Mouse (Mus musculus) heart, embryonic 16.5 days (tissue): Measurements from ENCODE around the gene Ppfibp1. TPM values are rescaled to one million over a fixed set of nuclear protein-coding genes. Genes with fewer than 3 reads are reported as not detected.

Experiments
- ATAC-seq: fragments of 200-750 bp; cut with Nextera tagmentation; replicated peaks from 2 replicates; pipeline ENCODE4 v1.8.0; 2017; ENCODE audit warnings: moderate number of reproducible peaks; ENCODE audit not compliant: insufficient read depth, low FRiP score; ENCODE audit errors: extremely low read depth
- H3K27ac ChIP-seq: fragments of 300-500 bp; sonication (generic); 2 replicates; pipeline ENCODE4 v1.5.1; 2014; ENCODE audit warnings: mild to moderate bottlenecking, low read length, control low read depth, moderate library complexity
- H3K27me3 ChIP-seq: fragments of 300-500 bp; sonication (generic); 2 replicates; pipeline ENCODE4 v1.6.1; 2014; ENCODE audit warnings: low read length, mixed read lengths; ENCODE audit not compliant: control insufficient read depth, insufficient read depth
- H3K36me3 ChIP-seq: fragments of 300-500 bp; sonication (generic); 2 replicates; pipeline ENCODE4 v1.6.1; 2014; ENCODE audit not compliant: control insufficient read depth, insufficient read depth
- H3K4me1 ChIP-seq: fragments of 300-500 bp; sonication (generic); 2 replicates; pipeline ENCODE4 v1.6.1; 2014; ENCODE audit warnings: low read length, mixed read lengths; ENCODE audit not compliant: control insufficient read depth, insufficient read depth
- H3K4me2 ChIP-seq: fragments of 300-500 bp; sonication (generic); 2 replicates; pipeline ENCODE4 v1.6.1; 2014; ENCODE audit warnings: low read depth, mild to moderate bottlenecking, control low read depth, low read length
- H3K4me3 ChIP-seq: fragments of 300-500 bp; sonication (generic); 2 replicates; pipeline ENCODE4 v1.5.1; 2014; ENCODE audit warnings: mild to moderate bottlenecking, control low read depth, low read length
- H3K9ac ChIP-seq: fragments of 300-500 bp; sonication (generic); 2 replicates; pipeline ENCODE4 v1.6.1; 2014; ENCODE audit warnings: low read length, control low read depth
- H3K9me3 ChIP-seq: fragments of 300-500 bp; sonication (generic); replicated peaks from 2 replicates; pipeline ENCODE4 v1.6.1; 2016; ENCODE audit warnings: low read length; ENCODE audit not compliant: control insufficient read depth
- WGBS: fragments of 180-500 bp; shearing (Covaris S2); extraction: QIAGEN DNeasy Blood & Tissue Kit; methylation state at CpG from one replicate; pipeline ENCODE4 v1.1.7; 2014; 5-methylcytosine and 5-hydroxymethylcytosine counted together
- polyA plus RNA-seq: library from polyadenylated mRNA; unstranded; fragments of >200 nt; fragmentation: Nextera tagmentation; extraction: Ambion mirVana; gene quantifications from 2 replicates; pipeline ENCODE4 v1.2.1, GENCODE M21; 2015

Ppfibp1 gene
- polyA plus RNA-seq, 1 experiment from 2014 or later: 49.8 TPM

- 48% methylated on average over 5 of the region's 5 CpGs for WGBS
- H3K4me3 ChIP-seq: no peak overlapping the region
- no peak overlapping the region for H3K9ac ChIP-seq
- H3K4me2 ChIP-seq: no peak overlapping the region
- H3K27me3 ChIP-seq: no peaks in the 10 kb centered on the region
- no peak overlapping the region for H3K27ac ChIP-seq
- no peak for ATAC-seq
- H3K9me3 ChIP-seq: no peaks in the 10 kb centered on the region
- no peaks in the 10 kb centered on the region for H3K4me1 ChIP-seq
- H3K36me3 ChIP-seq: peaks cover 29% of the 10 kb centered on the region
These were observed 187.6 kb downstream of the Ppfibp1 start for GRCm38 (mm10) chr6:147075808-147076387.

GRCm38 (mm10) chr6:147076878-147077277 lies 188.6 kb downstream of the Ppfibp1 start:
- Histone ChIP-seq H3K4me1 (no peaks in the 10 kb centered on the region), H3K36me3 (peaks cover 20% of the 10 kb centered on the region), H3K27ac (no peak overlapping the region), H3K27me3 (no peaks in the 10 kb centered on the region), H3K9ac (no peak overlapping the region), H3K4me3 (no peak overlapping the region), H3K9me3 (no peaks in the 10 kb centered on the region), H3K4me2 (no peak overlapping the region)
- WGBS: 85% methylated on average over 8 of the region's 8 CpGs
- ATAC-seq: no peak

DNA sequence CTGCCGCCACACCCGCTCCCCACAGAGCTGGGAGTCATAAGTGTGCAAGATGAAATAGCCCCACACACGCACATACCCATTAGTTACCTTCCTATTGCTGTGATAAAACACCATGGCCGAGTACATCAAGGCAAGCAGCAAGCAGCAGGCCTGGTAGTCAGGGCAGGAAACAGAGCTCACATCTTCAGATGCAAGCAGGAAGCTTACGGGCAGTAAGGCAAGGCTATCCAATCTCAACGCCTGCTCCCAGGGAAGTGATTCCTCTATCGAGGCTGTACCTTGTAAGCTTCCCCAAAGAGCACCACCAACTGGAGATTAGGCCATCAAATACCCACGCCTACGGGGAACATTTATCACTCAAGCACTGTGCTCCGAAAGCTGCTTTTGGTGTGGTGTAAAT lies 191.6 kb downstream of the Ppfibp1 start:
- no peak for ATAC-seq
- no peaks in the 10 kb centered on the region for H3K27me3 ChIP-seq
- no peaks in the 10 kb centered on the region for H3K4me1 ChIP-seq
- H3K4me2 ChIP-seq: no peak overlapping the region
- 0 out of 2 replicates have a peak, but pooled peaks cover 3% of the 10 kb centered on the region for H3K36me3 ChIP-seq
- no peak overlapping the region for H3K4me3 ChIP-seq
- no peaks in the 10 kb centered on the region for H3K9me3 ChIP-seq
- no peak overlapping the region for H3K9ac ChIP-seq
- 88% methylated on average over 10 of the region's 10 CpGs for WGBS
- H3K27ac ChIP-seq: no peak overlapping the region

Other genes with a start within 250 kb of the Ppfibp1 start
- gene Med21, start 245.9 kb upstream of the Ppfibp1 start, polyA plus RNA-seq: 143 and 150 TPM in 2 replicates
- 35.3 and 37.5 TPM in 2 replicates for gene Tm7sf3, start 245.7 kb upstream of the Ppfibp1 start, polyA plus RNA-seq
- gene Stk38l, start 163.5 kb upstream of the Ppfibp1 start, polyA plus RNA-seq: 28.9 and 30.3 TPM in 2 replicates
- 2.8 and 2.9 TPM in 2 replicates for gene Arntl2, start 92.4 kb upstream of the Ppfibp1 start, polyA plus RNA-seq
- 0.11 and 0.39 TPM in 2 replicates for gene Smco2, start 38.4 kb upstream of the Ppfibp1 start, polyA plus RNA-seq
- 0.09 and 0.12 TPM in 2 replicates for gene 1700034J05Rik, start 65.9 kb downstream of the Ppfibp1 start, polyA plus RNA-seq
- gene Rep15, start 144.1 kb downstream of the Ppfibp1 start, polyA plus RNA-seq: 0.49 and 0.60 TPM in 2 replicates
- 154 and 155 TPM in 2 replicates for gene Mrps35, start 154.3 kb downstream of the Ppfibp1 start, polyA plus RNA-seq
- gene Mansc4, start 198.5 kb downstream of the Ppfibp1 start, polyA plus RNA-seq: 1.1 and 1.2 TPM in 2 replicates
- gene Klhl42, start 202.9 kb downstream of the Ppfibp1 start, polyA plus RNA-seq: 3.8 and 4.3 TPM in 2 replicates